Mouse (Mus musculus): ENCODE measurements at regions not wholly inside any gene's neighbourhood (a gene's known extent, or its start where the extent isn't known, plus 50 kb on each side); places are given as distances from the start of the nearest gene placed in this dataset.
A peak's percentile ranks its signal among the peaks of the same experiment; 100 is the strongest.

GRCm38 (mm10) chr2:139044684-139045083 lies 449.0 kb upstream of the Sptlc3 start:
- Histone ChIP-seq H3K36me3 (ENCODE audit: control insufficient read depth, insufficient read depth, low read length) (no peaks in the 10 kb centered on the region), H3K4me1 (replicated peaks; ENCODE audit: control insufficient read depth, insufficient read depth, low read length) (0 out of 2 replicates have a peak, but pooled peaks cover 6% of the 10 kb centered on the region), H3K4me2 (ENCODE audit: low read depth, low read length) (no peak overlapping the region), H3K4me3 (ENCODE audit: low read length) (no peak overlapping the region), H3K9me3 (ENCODE audit: control insufficient read depth, low read length) (no peaks in the 10 kb centered on the region), H3K27me3 (ENCODE audit: control insufficient read depth, insufficient read depth, low read depth, low read length) (no peaks in the 10 kb centered on the region), H3K27ac (ENCODE audit: low read length) (no peak overlapping the region), H3K9ac (ENCODE audit: low read length) (no peak overlapping the region)
- ATAC-seq (ENCODE audit: low read depth), result no peak
- 79% methylated on average over 3 of the region's 3 CpGs for WGBS

DNA sequence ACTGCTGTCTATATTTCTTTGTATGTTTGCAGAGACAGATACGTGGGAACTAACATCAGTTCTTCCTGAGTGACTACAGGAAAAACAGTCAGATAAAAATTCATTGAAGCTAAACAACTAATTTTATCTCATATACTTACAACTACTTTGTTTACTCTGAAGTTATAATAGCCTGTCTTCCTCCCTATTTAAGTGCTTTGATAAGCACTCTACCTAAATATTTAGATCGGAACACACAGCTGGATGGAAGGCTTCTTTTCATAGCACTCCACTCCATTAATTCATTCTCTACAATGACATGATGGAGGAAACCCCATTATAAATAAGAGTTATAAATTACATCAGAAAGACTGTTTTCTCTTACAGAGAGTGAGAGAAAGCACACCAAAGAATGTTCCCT lies 438.5 kb upstream of the Sptlc3 start:
- WGBS, result 34% methylated on average over 2 of the region's 2 CpGs
- Histone ChIP-seq H3K27me3 (ENCODE audit: control insufficient read depth, insufficient read depth, low read depth, low read length) (no peaks in the 10 kb centered on the region), H3K4me1 (replicated peaks; ENCODE audit: control insufficient read depth, insufficient read depth, low read length) (no peaks in the 10 kb centered on the region), H3K4me3 (ENCODE audit: low read length) (no peak overlapping the region), H3K9ac (ENCODE audit: low read length) (no peak overlapping the region), H3K27ac (ENCODE audit: low read length) (no peak overlapping the region), H3K4me2 (ENCODE audit: low read depth, low read length) (no peak overlapping the region), H3K36me3 (ENCODE audit: control insufficient read depth, insufficient read depth, low read length) (no peaks in the 10 kb centered on the region), H3K9me3 (ENCODE audit: control insufficient read depth, low read length) (no peaks in the 10 kb centered on the region)
- ATAC-seq (ENCODE audit: low read depth), result peak; percentile 49

DNA sequence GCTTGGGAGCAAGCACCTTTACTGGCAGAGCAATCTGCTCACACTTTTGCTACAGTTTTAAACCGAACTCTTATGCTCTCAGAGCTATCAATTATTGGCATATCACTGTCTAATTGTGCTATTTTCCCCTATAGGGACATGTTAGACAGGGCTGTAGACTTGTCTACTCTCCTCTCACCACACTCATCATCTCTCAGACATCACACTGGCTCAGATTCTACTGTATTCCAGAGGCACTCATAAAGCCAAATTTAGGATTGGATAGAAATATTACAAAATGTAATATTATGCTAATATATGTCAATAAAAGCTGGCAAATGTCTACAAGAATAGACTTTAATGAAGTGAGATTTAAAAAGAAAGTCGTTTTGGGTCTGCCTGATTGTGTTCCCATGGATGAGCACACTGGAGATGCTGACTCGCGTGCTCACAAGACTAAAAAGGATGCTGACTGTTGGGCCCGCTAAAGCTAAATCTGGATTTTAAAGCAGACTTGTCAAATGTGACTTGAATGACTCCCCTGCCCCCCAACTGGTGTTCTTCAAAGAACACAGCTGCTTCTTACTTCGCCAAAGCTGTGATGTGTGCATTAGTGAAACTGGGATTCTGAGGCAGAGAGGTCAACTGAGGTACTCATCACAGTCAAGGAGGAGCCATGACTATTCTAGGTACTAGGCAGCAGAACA lies 424.3 kb upstream of the Sptlc3 start:
- peak; percentile 83 for ATAC-seq (ENCODE audit: low read depth)
- Histone ChIP-seq H3K27ac (ENCODE audit: low read length) (no peak overlapping the region), H3K4me1 (replicated peaks; ENCODE audit: control insufficient read depth, insufficient read depth, low read length) (no peaks in the 10 kb centered on the region), H3K9ac (ENCODE audit: low read length) (no peak overlapping the region), H3K9me3 (ENCODE audit: control insufficient read depth, low read length) (no peaks in the 10 kb centered on the region), H3K4me3 (ENCODE audit: low read length) (no peak overlapping the region), H3K36me3 (ENCODE audit: control insufficient read depth, insufficient read depth, low read length) (no peaks in the 10 kb centered on the region), H3K4me2 (ENCODE audit: low read depth, low read length) (no peak overlapping the region), H3K27me3 (ENCODE audit: control insufficient read depth, insufficient read depth, low read depth, low read length) (no peaks in the 10 kb centered on the region)
- WGBS, result 45% methylated on average over 6 of the region's 6 CpGs

GRCm38 (mm10) chr2:139071690-139072089 lies 422.0 kb upstream of the Sptlc3 start:
- 57% methylated on average over 1 of the region's 1 CpGs for WGBS
- H3K4me3 ChIP-seq (ENCODE audit: low read length), result no peak overlapping the region
- ATAC-seq (ENCODE audit: low read depth), result no peak

GRCm38 (mm10) chr2:139093487-139094066 lies 400.1 kb upstream of the Sptlc3 start:
- Histone ChIP-seq H3K4me3 (ENCODE audit: low read length) (no peak overlapping the region), H3K27ac (ENCODE audit: low read length) (no peak overlapping the region), H3K27me3 (ENCODE audit: control insufficient read depth, insufficient read depth, low read depth, low read length) (no peaks in the 10 kb centered on the region), H3K9ac (ENCODE audit: low read length) (no peak overlapping the region), H3K9me3 (ENCODE audit: control insufficient read depth, low read length) (no peaks in the 10 kb centered on the region), H3K4me1 (replicated peaks; ENCODE audit: control insufficient read depth, insufficient read depth, low read length) (no peaks in the 10 kb centered on the region), H3K36me3 (ENCODE audit: control insufficient read depth, insufficient read depth, low read length) (no peaks in the 10 kb centered on the region), H3K4me2 (ENCODE audit: low read depth, low read length) (no peak overlapping the region)
- WGBS, result 82% methylated on average over 6 of the region's 6 CpGs
- ATAC-seq (ENCODE audit: low read depth), result no peak

More at GRCm38 (mm10) chr2:139071690-139072089, 422.0 kb upstream of the Sptlc3 start:
- Histone ChIP-seq H3K9ac (ENCODE audit: low read length) (no peak overlapping the region), H3K27ac (ENCODE audit: low read length) (no peak overlapping the region), H3K9me3 (ENCODE audit: control insufficient read depth, low read length) (no peaks in the 10 kb centered on the region), H3K4me1 (replicated peaks; ENCODE audit: control insufficient read depth, insufficient read depth, low read length) (no peaks in the 10 kb centered on the region), H3K36me3 (ENCODE audit: control insufficient read depth, insufficient read depth, low read length) (no peaks in the 10 kb centered on the region), H3K27me3 (ENCODE audit: control insufficient read depth, insufficient read depth, low read depth, low read length) (no peaks in the 10 kb centered on the region), H3K4me2 (ENCODE audit: low read depth, low read length) (no peak overlapping the region)

DNA sequence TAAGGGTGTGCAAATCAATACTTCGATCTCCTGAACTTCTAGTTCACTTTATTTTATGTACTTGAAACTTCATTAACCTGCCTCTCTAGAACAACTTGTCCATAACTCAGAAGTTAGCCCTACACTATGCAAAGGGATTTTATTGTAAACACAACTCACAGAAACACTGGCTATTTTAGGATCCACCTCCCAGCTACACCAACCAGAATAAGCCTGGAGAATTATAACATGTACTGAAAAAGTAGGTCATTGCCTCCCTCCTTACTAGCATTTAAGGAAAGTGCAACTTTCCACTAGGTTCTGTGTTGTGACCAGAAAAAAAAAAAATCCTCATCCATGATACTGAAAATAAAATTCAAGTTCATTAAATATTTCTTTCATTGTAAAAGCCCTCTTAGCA lies 382.0 kb upstream of the Sptlc3 start:
- no peak overlapping the region for H3K27ac ChIP-seq (ENCODE audit: low read length)
- no peaks in the 10 kb centered on the region for H3K9me3 ChIP-seq (ENCODE audit: control insufficient read depth, low read length)
- H3K4me2 ChIP-seq (ENCODE audit: low read depth, low read length), result no peak overlapping the region
- no peaks in the 10 kb centered on the region for H3K27me3 ChIP-seq (ENCODE audit: control insufficient read depth, insufficient read depth, low read depth, low read length)
- ATAC-seq (ENCODE audit: low read depth), result no peak
- H3K4me3 ChIP-seq (ENCODE audit: low read length), result no peak overlapping the region
- 73% methylated on average over 1 of the region's 1 CpGs for WGBS
- H3K9ac ChIP-seq (ENCODE audit: low read length), result no peak overlapping the region
- no peaks in the 10 kb centered on the region for H3K4me1 ChIP-seq (replicated peaks; ENCODE audit: control insufficient read depth, insufficient read depth, low read length)
- H3K36me3 ChIP-seq (ENCODE audit: control insufficient read depth, insufficient read depth, low read length), result no peaks in the 10 kb centered on the region

GRCm38 (mm10) chr2:139114523-139114922 lies 379.2 kb upstream of the Sptlc3 start:
- ATAC-seq (ENCODE audit: low read depth), result no peak

GRCm38 (mm10) chr2:139120905-139121304 lies 372.8 kb upstream of the Sptlc3 start:
- no peak for ATAC-seq (ENCODE audit: low read depth)
- Histone ChIP-seq H3K27ac (ENCODE audit: low read length) (no peak overlapping the region), H3K4me2 (ENCODE audit: low read depth, low read length) (no peak overlapping the region), H3K9ac (ENCODE audit: low read length) (no peak overlapping the region), H3K4me1 (replicated peaks; ENCODE audit: control insufficient read depth, insufficient read depth, low read length) (no peaks in the 10 kb centered on the region), H3K9me3 (ENCODE audit: control insufficient read depth, low read length) (no peaks in the 10 kb centered on the region), H3K27me3 (ENCODE audit: control insufficient read depth, insufficient read depth, low read depth, low read length) (no peaks in the 10 kb centered on the region), H3K4me3 (ENCODE audit: low read length) (no peak overlapping the region), H3K36me3 (ENCODE audit: control insufficient read depth, insufficient read depth, low read length) (no peaks in the 10 kb centered on the region)
- WGBS, result 93% methylated on average over 1 of the region's 1 CpGs

More at GRCm38 (mm10) chr2:139114523-139114922, 379.2 kb upstream of the Sptlc3 start:
- Histone ChIP-seq H3K27ac (ENCODE audit: low read length) (no peak overlapping the region), H3K9me3 (ENCODE audit: control insufficient read depth, low read length) (no peaks in the 10 kb centered on the region), H3K9ac (ENCODE audit: low read length) (no peak overlapping the region), H3K4me1 (replicated peaks; ENCODE audit: control insufficient read depth, insufficient read depth, low read length) (no peaks in the 10 kb centered on the region), H3K4me3 (ENCODE audit: low read length) (no peak overlapping the region), H3K36me3 (ENCODE audit: control insufficient read depth, insufficient read depth, low read length) (no peaks in the 10 kb centered on the region), H3K4me2 (ENCODE audit: low read depth, low read length) (no peak overlapping the region), H3K27me3 (ENCODE audit: control insufficient read depth, insufficient read depth, low read depth, low read length) (no peaks in the 10 kb centered on the region)
- 86% methylated on average over 4 of the region's 4 CpGs for WGBS

DNA sequence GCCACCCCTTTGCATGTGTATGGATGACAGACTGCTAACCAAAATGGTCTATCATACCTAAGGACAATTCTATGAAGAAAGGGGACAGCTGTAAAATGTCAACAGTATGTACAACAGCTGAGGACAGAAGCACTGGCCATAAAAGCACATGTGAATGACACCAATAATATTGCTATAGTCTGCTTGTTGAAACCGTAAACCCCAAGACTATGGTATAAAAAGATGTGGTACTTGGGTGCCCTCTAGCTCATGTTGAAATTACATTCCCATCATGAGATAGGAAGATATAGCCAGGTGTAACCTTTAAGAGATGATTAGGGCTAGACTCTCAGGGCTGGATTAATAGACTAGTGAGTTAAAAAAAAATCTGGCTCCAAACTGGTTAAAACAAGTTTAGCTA lies 361.6 kb upstream of the Sptlc3 start:
- WGBS, result 37% methylated on average over 1 of the region's 1 CpGs
- no peak for ATAC-seq (ENCODE audit: low read depth)
- Histone ChIP-seq H3K9ac (ENCODE audit: low read length) (no peak overlapping the region), H3K4me3 (ENCODE audit: low read length) (no peak overlapping the region), H3K36me3 (ENCODE audit: control insufficient read depth, insufficient read depth, low read length) (no peaks in the 10 kb centered on the region), H3K4me2 (ENCODE audit: low read depth, low read length) (no peak overlapping the region), H3K27ac (ENCODE audit: low read length) (no peak overlapping the region), H3K4me1 (replicated peaks; ENCODE audit: control insufficient read depth, insufficient read depth, low read length) (no peaks in the 10 kb centered on the region), H3K9me3 (ENCODE audit: control insufficient read depth, low read length) (no peaks in the 10 kb centered on the region), H3K27me3 (ENCODE audit: control insufficient read depth, insufficient read depth, low read depth, low read length) (no peaks in the 10 kb centered on the region)
